Mouse (Mus musculus) kidney, postnatal 0 days (tissue): Measurements from ENCODE around the gene Ssbp3. TPM values are rescaled to one million over a fixed set of nuclear protein-coding genes. Genes with fewer than 3 reads are reported as not detected.

Experiments used
- ATAC-seq: fragments of 200-750 bp; cut with Nextera tagmentation; replicated peaks from 2 replicates; pipeline ENCODE4 v1.8.0; 2017; ENCODE audit warnings: low read depth, moderate number of reproducible peaks, moderate TSS enrichment, moderate library complexity; ENCODE audit not compliant: low FRiP score
- DNase-seq: peaks from one replicate; pipeline ENCODE4 v3.0.0-alpha.2; 2016; ENCODE audit warnings: low spot score
- H3K27ac ChIP-seq: fragments of 300-500 bp; sonication (generic); 2 replicates; pipeline ENCODE4 v1.5.1; 2014; ENCODE audit warnings: mild to moderate bottlenecking
- H3K27me3 ChIP-seq: fragments of 300-500 bp; sonication (generic); 2 replicates; pipeline ENCODE4 v1.6.1; 2014; ENCODE audit warnings: low read length, mixed read lengths; ENCODE audit not compliant: insufficient read depth
- H3K36me3 ChIP-seq: fragments of 300-500 bp; sonication (generic); 2 replicates; pipeline ENCODE4 v1.6.1; 2014; ENCODE audit warnings: low read length, mixed read lengths; ENCODE audit not compliant: insufficient read depth
- H3K4me1 ChIP-seq: fragments of 300-500 bp; sonication (generic); replicated peaks from 2 replicates; pipeline ENCODE4 v1.6.1; 2014; ENCODE audit warnings: antibody characterized with exemption, low read length, mixed read lengths; ENCODE audit not compliant: insufficient read depth
- H3K4me2 ChIP-seq: fragments of 300-500 bp; sonication (generic); 2 replicates; pipeline ENCODE4 v1.6.1; 2014; ENCODE audit warnings: mild to moderate bottlenecking, low read length, moderate library complexity, mixed read lengths
- H3K4me3 ChIP-seq: fragments of 300-500 bp; sonication (generic); replicated peaks from 2 replicates; pipeline ENCODE4 v1.5.1; 2014; ENCODE audit warnings: low read depth, low read length
- H3K9ac ChIP-seq: fragments of 300-500 bp; sonication (generic); 2 replicates; pipeline ENCODE4 v1.6.1; 2014; ENCODE audit warnings: low read depth, low read length
- H3K9me3 ChIP-seq: fragments of 300-500 bp; sonication (generic); replicated peaks from 2 replicates; pipeline ENCODE4 v1.6.1; 2016; ENCODE audit warnings: low read length, inconsistent platforms, mixed read lengths
- CTCF ChIP-seq: IDR thresholded peaks from 2 replicates; pipeline ENCODE4 v1.5.1; 2016; ENCODE audit warnings: antibody characterized with exemption, low read depth, mild to moderate bottlenecking, moderate library complexity
- WGBS: fragments of 180-500 bp; shearing (Covaris S2); extraction: QIAGEN DNeasy Blood & Tissue Kit; methylation state at CpG from one replicate; pipeline ENCODE4 v1.1.7; 2014; 5-methylcytosine and 5-hydroxymethylcytosine counted together
- polyA plus RNA-seq: library from polyadenylated mRNA; unstranded; fragments of >200 nt; fragmentation: Nextera tagmentation; extraction: Ambion mirVana; gene quantifications from 2 replicates; pipeline ENCODE4 v1.2.1, GENCODE M21; 2015

Gene Ssbp3
- polyA plus RNA-seq, 1 experiment from 2014 or later = 68.3 TPM

- H3K4me2 ChIP-seq = no peak overlapping the region
- no peaks in the 10 kb centered on the region for H3K36me3 ChIP-seq
- TF ChIP-seq CTCF = no peak
- no peaks in the 10 kb centered on the region for H3K27me3 ChIP-seq
- H3K4me3 ChIP-seq = no peak overlapping the region
- WGBS = 61% methylated on average over 3 of the region's 3 CpGs
- no peak for ATAC-seq
- peaks cover 31% of the 10 kb centered on the region; the same call in 1 of the 2 replicates for H3K4me1 ChIP-seq
- H3K9me3 ChIP-seq = no peaks in the 10 kb centered on the region
- H3K9ac ChIP-seq = no peak overlapping the region
- no peak overlapping the region for H3K27ac ChIP-seq
- no peak for DNase-seq
These were observed 108.0 kb downstream of the Ssbp3 start for GRCm38 (mm10) chr4:107018521-107018920.

GRCm38 (mm10) chr4:107019027-107019426, 108.5 kb downstream of the Ssbp3 start:
- DNase-seq (no peak), ATAC-seq (no peak)
- H3K27ac ChIP-seq = no peak overlapping the region
- no peak overlapping the region for H3K4me3 ChIP-seq
- no peaks in the 10 kb centered on the region for H3K9me3 ChIP-seq
- H3K9ac ChIP-seq = no peak overlapping the region
- TF ChIP-seq CTCF = no peak
- H3K27me3 ChIP-seq = no peaks in the 10 kb centered on the region
- no peak overlapping the region for H3K4me2 ChIP-seq
- peaks cover 31% of the 10 kb centered on the region; the same call in 1 of the 2 replicates for H3K4me1 ChIP-seq
- 50% methylated on average over 7 of the region's 7 CpGs for WGBS
- H3K36me3 ChIP-seq = no peaks in the 10 kb centered on the region

- H3K4me3 ChIP-seq = no peak overlapping the region
- H3K36me3 ChIP-seq = no peaks in the 10 kb centered on the region
- 61% methylated on average over 5 of the region's 5 CpGs for WGBS
- DNase-seq (no peak), ATAC-seq (no peak)
- H3K4me2 ChIP-seq = no peak overlapping the region
- no peak overlapping the region for H3K27ac ChIP-seq
- peaks cover 28% of the 10 kb centered on the region; the same call in 1 of the 2 replicates for H3K4me1 ChIP-seq
- TF ChIP-seq CTCF = no peak
- H3K9me3 ChIP-seq = no peaks in the 10 kb centered on the region
- no peaks in the 10 kb centered on the region for H3K27me3 ChIP-seq
- H3K9ac ChIP-seq = no peak overlapping the region
These were observed 109.9 kb downstream of the Ssbp3 start for GRCm38 (mm10) chr4:107020287-107021000.

GRCm38 (mm10) chr4:107021464-107021863, 111.0 kb downstream of the Ssbp3 start:
- no peak for DNase-seq
- peak; percentile 8; the same call in 1 of the 2 replicates for TF ChIP-seq CTCF
- Histone ChIP-seq H3K36me3 (no peaks in the 10 kb centered on the region), H3K27me3 (no peaks in the 10 kb centered on the region), H3K27ac (no peak overlapping the region), H3K9me3 (no peaks in the 10 kb centered on the region), H3K4me1 (peaks cover 18% of the 10 kb centered on the region; the same call in 1 of the 2 replicates), H3K4me2 (no peak overlapping the region), H3K4me3 (no peak overlapping the region), H3K9ac (no peak overlapping the region)
- 71% methylated on average over 3 of the region's 3 CpGs for WGBS
- ATAC-seq = no peak

GRCm38 (mm10) chr4:107024899-107025298, 114.4 kb downstream of the Ssbp3 start:
- TF ChIP-seq CTCF = no peak
- Histone ChIP-seq H3K4me1 (no peaks in the 10 kb centered on the region), H3K9ac (no peak overlapping the region), H3K9me3 (no peaks in the 10 kb centered on the region), H3K4me3 (no peak overlapping the region), H3K27me3 (no peaks in the 10 kb centered on the region), H3K36me3 (0 out of 2 replicates have a peak, but pooled peaks cover 10% of the 10 kb centered on the region), H3K27ac (no peak overlapping the region), H3K4me2 (no peak overlapping the region)
- ATAC-seq = no peak
- 76% methylated on average over 7 of the region's 7 CpGs for WGBS
- no peak for DNase-seq

- DNase-seq (no peak), ATAC-seq (no peak)
- Histone ChIP-seq H3K9me3 (no peaks in the 10 kb centered on the region), H3K9ac (no peak overlapping the region), H3K27ac (no peak overlapping the region), H3K4me2 (no peak overlapping the region), H3K36me3 (0 out of 2 replicates have a peak, but pooled peaks cover 10% of the 10 kb centered on the region), H3K4me3 (no peak overlapping the region), H3K27me3 (no peaks in the 10 kb centered on the region), H3K4me1 (no peaks in the 10 kb centered on the region)
- no peak for TF ChIP-seq CTCF
- WGBS = 79% methylated on average over 5 of the region's 5 CpGs
These were observed 114.9 kb downstream of the Ssbp3 start for GRCm38 (mm10) chr4:107025369-107025768.
